Mouse (Mus musculus): ENCODE data around the gene Adcy1. TPM values are rescaled to one million over a fixed set of nuclear protein-coding genes. Genes with fewer than 3 reads are reported as not detected.

Gene Adcy1
- polyA plus RNA-seq, 2 experiments = 0.13 to 0.24 TPM

GRCm38 (mm10) chr11:7197491-7197941, 134.2 kb downstream of the Adcy1 start, which contains the start of gene Igfbp1:
TSS of gene Igfbp1 (plus strand) at chr11:7197782.
- Histone ChIP-seq H3K27me3 (ENCODE audit: control insufficient read depth, insufficient read depth, low read length) (no peaks in the 10 kb centered on the region), H3K4me1 (replicated peaks; ENCODE audit: control insufficient read depth in 2 of 2, insufficient read depth in 2 of 2, low read length in 1 of 2) (peaks cover 0 to 6% of the 10 kb centered on the region in 2 experiments; a peak in 1 of 4 replicates), H3K9me3 (ENCODE audit: control insufficient read depth, low read length) (no peaks in the 10 kb centered on the region; the same call in 1 of the 2 replicates), H3K27ac (no peak within 1 kb of the TSS; the same call in 1 of the 2 replicates), H3K4me2 (ENCODE audit: low read depth) (peak within 1 kb of the TSS; percentile 35), H3K36me3 (replicated peaks; ENCODE audit: control insufficient read depth, insufficient read depth, low read depth) (no peaks in the 10 kb centered on the region), H3K9ac (replicated peaks) (peak within 1 kb of the TSS; percentile 36), H3K4me3 (ENCODE audit: insufficient read depth in 1 of 2, low read depth in 2 of 2, low read length in 2 of 2) (peak within 1 kb of the TSS; percentile 39 to 47)
- WGBS (ENCODE audit: insufficient replicate concordance) = 61% methylated on average over 12 of the region's 12 CpGs
- peak; percentile 68 for ATAC-seq (ENCODE audit: insufficient read depth)
- DNase-seq (ENCODE audit: low read depth in 3 of 3, low spot score in 3 of 3) = peak in 2 of 3 experiments; percentile 45
- TF ChIP-seq CTCF (IDR thresholded peaks at IDR 0.05; ENCODE audit: low read depth) (no peak), EP300 (IDR thresholded peaks at IDR 0.05; ENCODE audit: low read depth) (no peak)

- H3K27ac ChIP-seq = no peak overlapping the region
- TF ChIP-seq EP300 (IDR thresholded peaks at IDR 0.05; ENCODE audit: low read depth) (no peak), CTCF (IDR thresholded peaks at IDR 0.05; ENCODE audit: low read depth) (no peak)
- H3K27me3 ChIP-seq (ENCODE audit: control insufficient read depth, insufficient read depth, low read length) = no peaks in the 10 kb centered on the region
- DNase-seq (ENCODE audit: low read depth in 3 of 3, low spot score in 3 of 3) = no peak
- 66% methylated on average over 19 of the region's 19 CpGs for WGBS (ENCODE audit: insufficient replicate concordance)
- H3K36me3 ChIP-seq (replicated peaks; ENCODE audit: control insufficient read depth, insufficient read depth, low read depth) = no peaks in the 10 kb centered on the region
- H3K9ac ChIP-seq (replicated peaks) = peak overlapping the region; percentile 36
- peak overlapping the region; percentile 13; the same call in 1 of the 2 replicates for H3K4me2 ChIP-seq (ENCODE audit: low read depth)
- H3K4me1 ChIP-seq (replicated peaks; ENCODE audit: control insufficient read depth in 2 of 2, insufficient read depth in 2 of 2, low read length in 1 of 2) = peaks cover 0 to 6% of the 10 kb centered on the region in 2 experiments; a peak in 1 of 4 replicates
- no peaks in the 10 kb centered on the region; the same call in 1 of the 2 replicates for H3K9me3 ChIP-seq (ENCODE audit: control insufficient read depth, low read length)
- peak overlapping the region; percentile 39 to 47 for H3K4me3 ChIP-seq (ENCODE audit: insufficient read depth in 1 of 2, low read depth in 2 of 2, low read length in 2 of 2)
- no peak for ATAC-seq (ENCODE audit: insufficient read depth)
Measured at GRCm38 (mm10) chr11:7198006-7198405, 134.7 kb downstream of the Adcy1 start.

DNA sequence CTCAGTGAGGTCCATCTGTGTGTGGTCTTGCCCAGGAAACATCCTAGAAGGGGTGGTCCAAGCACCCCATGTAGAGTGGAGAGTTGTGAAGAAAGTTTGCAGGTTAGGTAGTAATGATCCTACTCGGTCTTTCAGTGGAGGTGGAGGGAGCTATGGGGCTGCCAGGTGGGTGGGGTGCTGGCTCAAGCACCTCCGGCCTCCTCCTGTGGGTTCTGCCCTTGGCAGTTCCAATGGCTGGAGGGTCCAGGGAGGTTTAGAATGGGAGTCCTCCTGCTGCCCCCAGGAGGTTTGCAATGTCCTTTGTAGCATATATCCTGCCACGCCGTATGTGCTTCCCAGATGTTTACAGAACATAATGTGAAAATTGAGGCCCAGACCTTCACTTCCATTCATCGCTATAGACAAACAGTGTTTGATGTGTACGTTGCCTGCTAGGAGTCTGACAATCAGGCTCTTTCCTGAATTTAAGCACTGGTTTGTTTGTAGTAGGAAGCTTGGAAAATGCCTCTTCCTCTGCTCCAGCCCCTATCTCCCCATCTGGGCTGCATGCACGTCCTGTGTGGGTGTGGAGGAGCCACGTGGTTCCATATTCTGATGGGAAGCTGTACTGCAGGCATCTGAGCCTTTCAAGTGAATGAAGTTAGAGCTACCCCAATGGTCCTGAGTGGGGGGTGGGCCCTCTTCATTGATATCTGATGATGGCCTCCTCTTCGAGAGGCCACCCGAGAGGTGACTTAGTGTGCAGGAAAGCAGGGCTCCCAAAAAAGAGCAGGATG, 135.4 kb downstream of the Adcy1 start:
- H3K27ac ChIP-seq = no peak overlapping the region
- peak overlapping the region; percentile 35 for H3K4me2 ChIP-seq (ENCODE audit: low read depth)
- no peaks in the 10 kb centered on the region for H3K36me3 ChIP-seq (replicated peaks; ENCODE audit: control insufficient read depth, insufficient read depth, low read depth)
- H3K9ac ChIP-seq (replicated peaks) = peak overlapping the region; percentile 36; the same call in 1 of the 2 replicates
- no peaks in the 10 kb centered on the region for H3K27me3 ChIP-seq (ENCODE audit: control insufficient read depth, insufficient read depth, low read length)
- WGBS (ENCODE audit: insufficient replicate concordance) = 43% methylated on average over 10 of the region's 10 CpGs
- peaks cover 0 to 6% of the 10 kb centered on the region in 2 experiments; a peak in 1 of 4 replicates for H3K4me1 ChIP-seq (replicated peaks; ENCODE audit: control insufficient read depth in 2 of 2, insufficient read depth in 2 of 2, low read length in 1 of 2)
- no peaks in the 10 kb centered on the region; the same call in 1 of the 2 replicates for H3K9me3 ChIP-seq (ENCODE audit: control insufficient read depth, low read length)
- ATAC-seq (ENCODE audit: insufficient read depth) (no peak), DNase-seq (ENCODE audit: low read depth in 3 of 3, low spot score in 3 of 3) (no peak)
- peak overlapping the region; percentile 39 to 47 for H3K4me3 ChIP-seq (ENCODE audit: insufficient read depth in 1 of 2, low read depth in 2 of 2, low read length in 2 of 2)
- no peak for TF ChIP-seq EP300 (IDR thresholded peaks at IDR 0.05; ENCODE audit: low read depth)
- no peak for TF ChIP-seq CTCF (IDR thresholded peaks at IDR 0.05; ENCODE audit: low read depth)

DNA sequence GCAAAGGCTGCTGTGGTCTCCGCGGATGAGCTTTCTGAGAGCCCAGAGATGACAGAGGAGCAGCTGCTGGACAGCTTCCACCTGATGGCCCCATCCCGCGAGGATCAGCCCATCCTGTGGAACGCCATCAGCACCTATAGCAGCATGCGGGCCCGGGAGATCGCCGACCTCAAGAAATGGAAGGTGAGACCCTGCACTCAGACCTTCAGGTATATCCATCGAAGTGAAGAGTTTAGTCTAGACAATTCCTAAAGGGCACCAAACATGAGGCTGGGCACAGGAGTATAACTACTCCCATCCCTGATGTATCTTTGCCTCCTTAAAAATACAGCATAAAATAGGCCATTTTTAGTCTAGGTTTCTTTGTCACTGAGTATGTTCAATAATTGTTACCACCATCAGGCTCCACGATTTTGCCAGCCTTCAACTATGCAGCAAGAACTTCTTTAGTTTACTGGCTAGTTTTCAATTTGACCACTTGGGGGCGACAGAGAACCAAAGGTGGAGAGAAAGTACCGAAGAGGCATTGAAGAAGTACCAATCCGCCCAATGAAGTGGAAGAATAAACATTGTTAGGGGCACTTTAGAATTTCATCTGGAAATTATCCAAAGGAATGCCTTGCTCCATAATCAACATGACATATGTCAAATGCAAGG, 136.6 kb downstream of the Adcy1 start:
- no peak for TF ChIP-seq EP300 (IDR thresholded peaks at IDR 0.05; ENCODE audit: low read depth)
- TF ChIP-seq CTCF (IDR thresholded peaks at IDR 0.05; ENCODE audit: low read depth) = peak; percentile 61
- Histone ChIP-seq H3K27me3 (ENCODE audit: control insufficient read depth, insufficient read depth, low read length) (no peaks in the 10 kb centered on the region), H3K36me3 (replicated peaks; ENCODE audit: control insufficient read depth, insufficient read depth, low read depth) (no peaks in the 10 kb centered on the region), H3K4me2 (ENCODE audit: low read depth) (no peak overlapping the region), H3K4me3 (ENCODE audit: insufficient read depth in 1 of 2, low read depth in 2 of 2, low read length in 2 of 2) (no peak overlapping the region), H3K27ac (no peak overlapping the region), H3K9me3 (ENCODE audit: control insufficient read depth, low read length) (no peaks in the 10 kb centered on the region; the same call in 1 of the 2 replicates), H3K4me1 (replicated peaks; ENCODE audit: control insufficient read depth in 2 of 2, insufficient read depth in 2 of 2, low read length in 1 of 2) (peaks cover 0 to 4% of the 10 kb centered on the region in 2 experiments; a peak in 1 of 4 replicates), H3K9ac (replicated peaks) (no peak overlapping the region)
- DNase-seq (ENCODE audit: low read depth in 3 of 3, low spot score in 3 of 3) (peak in 1 of 3 experiments; percentile 37), ATAC-seq (ENCODE audit: insufficient read depth) (no peak)
- 40% methylated on average over 14 of the region's 14 CpGs for WGBS (ENCODE audit: insufficient replicate concordance)

DNA sequence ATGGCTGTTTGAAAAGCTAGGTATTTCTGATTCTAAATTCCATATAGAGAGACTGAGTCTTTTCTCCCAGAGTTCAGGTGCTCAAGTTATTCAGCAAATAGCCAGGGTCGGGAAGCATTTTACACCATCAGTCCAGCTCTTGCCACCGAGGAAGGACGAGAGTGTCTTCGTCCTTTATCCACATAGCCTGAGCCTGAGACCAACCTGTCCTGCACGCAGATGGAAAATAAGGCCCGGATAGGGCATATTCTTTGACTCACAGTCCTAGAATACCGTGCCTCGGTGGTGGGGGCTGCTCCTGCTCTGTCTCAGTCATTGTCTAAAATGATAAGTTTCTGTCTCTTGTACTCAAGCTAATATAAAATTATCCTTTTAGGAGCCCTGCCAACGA, 137.1 kb downstream of the Adcy1 start:
- H3K4me3 ChIP-seq (ENCODE audit: insufficient read depth in 1 of 2, low read depth in 2 of 2, low read length in 2 of 2) = no peak overlapping the region
- ATAC-seq (ENCODE audit: insufficient read depth) (no peak), DNase-seq (ENCODE audit: low read depth in 3 of 3, low spot score in 3 of 3) (no peak)
- H3K9ac ChIP-seq (replicated peaks) = no peak overlapping the region
- no peak overlapping the region for H3K27ac ChIP-seq
- no peaks in the 10 kb centered on the region for H3K27me3 ChIP-seq (ENCODE audit: control insufficient read depth, insufficient read depth, low read length)
- H3K36me3 ChIP-seq (replicated peaks; ENCODE audit: control insufficient read depth, insufficient read depth, low read depth) = no peaks in the 10 kb centered on the region
- no peaks in the 10 kb centered on the region for H3K9me3 ChIP-seq (ENCODE audit: control insufficient read depth, low read length)
- TF ChIP-seq EP300 (IDR thresholded peaks at IDR 0.05; ENCODE audit: low read depth) (no peak), CTCF (IDR thresholded peaks at IDR 0.05; ENCODE audit: low read depth) (no peak)
- H3K4me2 ChIP-seq (ENCODE audit: low read depth) = no peak overlapping the region
- 60% methylated on average over 9 of the region's 9 CpGs for WGBS (ENCODE audit: insufficient replicate concordance)
- peaks cover 0 to 4% of the 10 kb centered on the region in 2 experiments; a peak in 1 of 4 replicates for H3K4me1 ChIP-seq (replicated peaks; ENCODE audit: control insufficient read depth in 2 of 2, insufficient read depth in 2 of 2, low read length in 1 of 2)
